In the genomic region with DNA sequence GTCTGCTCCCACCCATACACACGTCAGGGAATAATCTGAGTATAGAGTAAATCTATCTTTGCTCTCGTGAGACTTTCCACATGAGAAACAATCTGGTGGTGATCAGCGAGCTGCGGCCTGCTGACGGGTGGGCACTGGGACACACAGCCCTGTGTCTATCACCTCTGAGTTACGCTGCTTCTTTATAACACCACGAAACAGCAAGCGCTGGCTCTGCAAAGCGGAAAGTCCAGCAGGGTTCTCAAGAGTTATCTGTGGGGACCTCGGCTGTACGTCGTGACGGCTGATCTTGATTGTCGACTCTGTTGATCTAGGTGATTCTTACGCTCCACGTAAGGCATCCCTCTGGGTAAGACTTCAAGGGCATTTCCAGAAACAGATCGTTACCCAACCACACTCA, we compare ENCODE assay signal across 26 mouse cellular contexts.
DNase-seq lines count a peak whose midpoint lies in the region; ATAC-seq lines count a peak whose summit lies in the region.
"Had no signal": no experiment of that assay in that cellular context is flagged by ENCODE, and none has a peak within 500 bp of the region (broad histone marks: within the 10 kb centered on the region; RNA-seq: fewer than 3 reads in every experiment).

No protein-coding gene starts in this region.

- H3K4me1 ChIP-seq in heart, embryonic 13.5 days: peaks cover 32% of the 10 kb centered on the region
- peaks cover 22% of the 10 kb centered on the region for H3K4me1 ChIP-seq in midbrain, embryonic 10.5 days
- H3K4me1 ChIP-seq in midbrain, embryonic 14.5 days (ENCODE audit: control insufficient read depth, insufficient read depth, low read length): peaks cover 6% of the 10 kb centered on the region; the same call in 1 of the 2 replicates

- DNase-seq in heart, adult 11 months: peak; percentile 89
- DNase-seq in heart, postnatal 4 days: no peak
- no peak for DNase-seq in heart, postnatal 10 days
- DNase-seq in midbrain, embryonic 10.5 days (ENCODE audit: low spot score): no peak
- DNase-seq in midbrain, embryonic 14.5 days: no peak
- peak; percentile 41 for DNase-seq in forelimb bud, embryonic 11.5 days (ENCODE audit: low read depth, low spot score)
- no peak for DNase-seq in right cerebral cortex, postnatal 4 days
- DNase-seq: adrenal gland, postnatal 10 days; adrenal gland, postnatal 36 days; cerebellum, adult 18-20 months; cerebellum, adult 9-10 months; cerebellum, postnatal 14 days; forebrain, postnatal 0 days; gastrocnemius, postnatal 25 days; heart, postnatal 36 days had no signal

- no peak overlapping the region for H3K9ac ChIP-seq in heart, embryonic 13.5 days
- H3K9ac ChIP-seq in midbrain, embryonic 14.5 days (replicated peaks; ENCODE audit: low read length): no peak overlapping the region
- H3K9ac ChIP-seq: embryonic facial prominence, embryonic 12.5 days; embryonic facial prominence, embryonic 15.5 days; forebrain, postnatal 0 days; hindbrain, embryonic 14.5 days had no signal

- intact Hi-C loops in heart, postnatal 10 days (cut with DNase I): no loop called here

- H3K27ac ChIP-seq in heart, embryonic 13.5 days (replicated peaks): no peak overlapping the region
- 0 out of 2 replicates have a peak overlapping the region, but pooled peaks have one; percentile 34 for H3K27ac ChIP-seq in midbrain, embryonic 10.5 days (replicated peaks)
- no peak overlapping the region for H3K27ac ChIP-seq in midbrain, embryonic 14.5 days (replicated peaks; ENCODE audit: low read depth, low read length)
- H3K27ac ChIP-seq: embryonic facial prominence, embryonic 12.5 days; embryonic facial prominence, embryonic 15.5 days; hindbrain, embryonic 14.5 days; hindbrain, postnatal 0 days had no signal

- WGBS in heart, embryonic 13.5 days: 41% methylated on average over 17 of the region's 17 CpGs
- 73% methylated on average over 17 of the region's 17 CpGs for WGBS in midbrain, embryonic 10.5 days
- 55% methylated on average over 17 of the region's 17 CpGs for WGBS in midbrain, embryonic 14.5 days

- H3K4me3 ChIP-seq in heart, embryonic 13.5 days: no peak overlapping the region
- no peak overlapping the region for H3K4me3 ChIP-seq in midbrain, embryonic 10.5 days
- H3K4me3 ChIP-seq in midbrain, embryonic 14.5 days (replicated peaks; ENCODE audit: low read depth, low read length): no peak overlapping the region
- H3K4me3 ChIP-seq: embryonic facial prominence, embryonic 12.5 days; embryonic facial prominence, embryonic 15.5 days had no signal

- peaks cover 13% of the 10 kb centered on the region for H3K27me3 ChIP-seq in heart, embryonic 13.5 days (replicated peaks)
- H3K27me3 ChIP-seq in midbrain, embryonic 10.5 days (ENCODE audit: low read depth, poor library complexity, severe bottlenecking): peaks cover 13% of the 10 kb centered on the region; the same call in 1 of the 2 replicates
- H3K27me3 ChIP-seq in midbrain, embryonic 14.5 days (ENCODE audit: control insufficient read depth, insufficient read depth, low read length): no peaks in the 10 kb centered on the region
- H3K27me3 ChIP-seq: CH12.LX; embryonic facial prominence, embryonic 12.5 days; embryonic facial prominence, embryonic 15.5 days; Patski had no signal

- no peak for ATAC-seq in heart, embryonic 13.5 days (ENCODE audit: extremely low read depth, insufficient number of reproducible peaks, low FRiP score, low TSS enrichment)
- ATAC-seq in midbrain, embryonic 14.5 days (ENCODE audit: low FRiP score, low TSS enrichment): no peak
- ATAC-seq: forebrain, embryonic 14.5 days; forebrain, postnatal 0 days; hindbrain, postnatal 0 days; inflammation-experienced regulatory T-cells, adult 6 months; intestine, embryonic 16.5 days; Patski had no signal

- no peaks in the 10 kb centered on the region for H3K36me3 ChIP-seq in heart, embryonic 13.5 days
- no peaks in the 10 kb centered on the region for H3K36me3 ChIP-seq in midbrain, embryonic 10.5 days
- H3K36me3 ChIP-seq in midbrain, embryonic 14.5 days (ENCODE audit: control insufficient read depth, insufficient read depth, low read length): no peaks in the 10 kb centered on the region
- H3K36me3 ChIP-seq: embryonic facial prominence, embryonic 12.5 days; embryonic facial prominence, embryonic 15.5 days; G1E had no signal

- H3K4me2 ChIP-seq in heart, embryonic 13.5 days: peak overlapping the region; percentile 27; the same call in 1 of the 2 replicates
- no peak overlapping the region for H3K4me2 ChIP-seq in midbrain, embryonic 14.5 days (ENCODE audit: low read length)
- H3K4me2 ChIP-seq: embryonic facial prominence, embryonic 12.5 days; embryonic facial prominence, embryonic 15.5 days; hindbrain, embryonic 14.5 days had no signal

- H3K9me3 ChIP-seq in heart, embryonic 13.5 days: no peaks in the 10 kb centered on the region
- no peaks in the 10 kb centered on the region for H3K9me3 ChIP-seq in midbrain, embryonic 10.5 days (replicated peaks)
- no peaks in the 10 kb centered on the region for H3K9me3 ChIP-seq in midbrain, embryonic 14.5 days (ENCODE audit: control insufficient read depth, low read length)
- H3K9me3 ChIP-seq: embryonic facial prominence, embryonic 12.5 days; embryonic facial prominence, embryonic 15.5 days had no signal

Comparison
In these comparisons a context has a peak if more than half of its experiments do, and no peak if none do; other contexts are left out.
1. DNase-seq: peak in heart, adult 11 months (single experiment) and forelimb bud, embryonic 11.5 days (single experiment); none in heart, postnatal 4 days (single experiment), heart, postnatal 10 days (0 of 2), midbrain, embryonic 10.5 days (single experiment), midbrain, embryonic 14.5 days (single experiment) and right cerebral cortex, postnatal 4 days (single experiment).